Mouse (Mus musculus): ENCODE measurements around the gene Gm17581.

DNA sequence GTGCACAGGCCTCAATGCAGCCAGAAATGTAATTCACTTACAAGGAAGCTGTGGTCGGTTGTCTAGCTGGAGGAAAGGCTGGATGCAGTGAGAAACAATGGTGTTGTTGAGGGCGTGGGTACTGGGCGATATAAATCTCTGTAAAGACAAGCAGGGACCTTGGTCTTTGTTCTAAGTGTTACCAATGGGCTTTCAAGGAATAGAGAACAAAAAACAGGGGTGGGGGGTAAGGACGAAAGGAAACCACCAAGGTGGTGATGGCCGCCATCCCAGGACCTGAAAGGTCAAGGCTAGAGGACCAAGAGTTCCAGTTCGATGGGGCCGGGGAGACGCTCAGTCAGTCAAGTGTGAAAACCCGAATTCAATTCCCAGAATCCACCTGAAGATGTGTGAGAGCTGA lies 2.1 kb upstream of the Gm17581 start:
- TF ChIP-seq CTCF (IDR thresholded peaks at IDR 0.05; ENCODE audit: low read depth, low read length): no peak
- no peak for TF ChIP-seq POLR2A (IDR thresholded peaks at IDR 0.05; ENCODE audit: extremely low read depth, insufficient read depth, low read length)
